Mouse (Mus musculus): ENCODE data around the gene Shf.

DNA sequence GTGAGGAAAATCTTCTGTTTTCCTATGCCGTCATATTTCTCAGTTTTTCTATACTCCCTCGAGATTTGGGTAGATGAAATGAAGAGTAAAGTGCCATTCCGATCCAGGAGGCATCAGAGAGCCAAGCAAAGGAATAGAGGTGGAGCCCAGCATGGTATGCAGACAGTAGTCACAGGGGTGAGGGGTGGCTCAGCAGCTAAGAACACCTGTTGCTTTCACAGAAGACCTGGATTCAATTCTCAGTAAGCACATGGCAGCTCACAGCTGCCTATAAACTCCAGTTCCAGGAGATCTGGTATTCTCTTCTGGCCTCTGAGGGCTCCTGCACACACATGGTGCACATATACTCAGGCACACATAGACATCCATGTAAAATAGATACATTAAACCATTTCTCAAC, 3.1 kb upstream of the Shf start:
- no peak for TF ChIP-seq RAD21 (IDR thresholded peaks at IDR 0.05; ENCODE audit: low read depth, low read length)
- no peak for TF ChIP-seq POLR2A (IDR thresholded peaks at IDR 0.05; ENCODE audit: low read depth, low read length)
- TF ChIP-seq CTCF (conservative IDR thresholded peaks at IDR 0.05 in 1 of 2, IDR thresholded peaks at IDR 0.05 in 1 of 2; ENCODE audit: low read depth in 2 of 2, low read length in 2 of 2), result no peak
- no peak for TF ChIP-seq CHD2 (IDR thresholded peaks at IDR 0.05; ENCODE audit: low read length)
- no peak for TF ChIP-seq ZNF384 (IDR thresholded peaks at IDR 0.05; ENCODE audit: low read depth, low read length)
- no peak for TF ChIP-seq MAFK (IDR thresholded peaks at IDR 0.05; ENCODE audit: insufficient replicate concordance, low read length)
- TF ChIP-seq ELF1 (IDR thresholded peaks at IDR 0.05; ENCODE audit: low read depth, low read length), result no peak
- no peak for TF ChIP-seq NELFE (IDR thresholded peaks at IDR 0.05; ENCODE audit: low read depth, low read length)
- no peak for TF ChIP-seq HCFC1 (IDR thresholded peaks at IDR 0.05; ENCODE audit: low read depth, low read length)
- no peak for TF ChIP-seq ZKSCAN1 (IDR thresholded peaks at IDR 0.05; ENCODE audit: borderline replicate concordance, low read depth, low read length)
- TF ChIP-seq ZMIZ1 (IDR thresholded peaks at IDR 0.05; ENCODE audit: low read depth, low read length), result no peak

All from CH12.LX (cell line).